Mouse (Mus musculus) megakaryocyte, embryonic 14.5 days (primary cell): ENCODE measurements at regions not wholly inside any gene's neighbourhood (a gene's known extent, or its start where the extent isn't known, plus 50 kb on each side); places are given as distances from the start of the nearest gene placed in this dataset.

Experiments
- FLI1 ChIP-seq: IDR thresholded peaks from 2 replicates; pipeline ENCODE4 v1.6.1; 2012; ENCODE audit warnings: low read length, inconsistent platforms, mixed read lengths
- GATA1 ChIP-seq: IDR thresholded peaks from 3 replicates; pipeline ENCODE4 v1.6.1; 2012; ENCODE audit warnings: mixed read lengths, low read length, inconsistent platforms, borderline replicate concordance

- TF ChIP-seq GATA1, result no peak
- no peak for TF ChIP-seq FLI1
Measured at GRCm38 (mm10) chr13:48031491-48031890, 229.5 kb upstream of the Id4 start.
